Mouse (Mus musculus) urinary bladder, postnatal 25 days (tissue): ENCODE measurements around the gene Arhgef40.

ENCODE experiments used
- DNase-seq: peaks from one replicate; pipeline ENCODE4 v3.0.0; 2022; ENCODE audit warnings: low spot score

The Arhgef40 gene

GRCm38 (mm10) chr14:51984247-51985231, at the start of gene Arhgef40:
Arhgef40 (plus strand) TSS chr14:51984719.
- peak; percentile 71 for DNase-seq

GRCm38 (mm10) chr14:51939005-51939404, 45.5 kb upstream of the Arhgef40 start:
- DNase-seq: no peak

- no peak for DNase-seq
Measured at GRCm38 (mm10) chr14:51940944-51941560, 43.5 kb upstream of the Arhgef40 start.

- DNase-seq: no peak
Measured at GRCm38 (mm10) chr14:51941577-51941976, 42.9 kb upstream of the Arhgef40 start.

GRCm38 (mm10) chr14:51942236-51942635, 42.3 kb upstream of the Arhgef40 start:
- DNase-seq: no peak

GRCm38 (mm10) chr14:51943336-51943735, 41.2 kb upstream of the Arhgef40 start:
- DNase-seq: no peak

GRCm38 (mm10) chr14:51960316-51960715, 24.2 kb upstream of the Arhgef40 start:
- no peak for DNase-seq

GRCm38 (mm10) chr14:51967400-51967799, 17.1 kb upstream of the Arhgef40 start:
- no peak for DNase-seq

GRCm38 (mm10) chr14:51979252-51979651, 5.3 kb upstream of the Arhgef40 start:
- DNase-seq: no peak

GRCm38 (mm10) chr14:51983251-51983650, 1.3 kb upstream of the Arhgef40 start:
- DNase-seq: no peak

GRCm38 (mm10) chr14:51983855-51984246, 668 bp upstream of the Arhgef40 start:
- no peak for DNase-seq

- DNase-seq: peak; percentile 59
Measured at GRCm38 (mm10) chr14:51985301-51986152, 1.0 kb downstream of the Arhgef40 start.

GRCm38 (mm10) chr14:51986153-51986505, 1.6 kb downstream of the Arhgef40 start:
- DNase-seq: no peak

- DNase-seq: no peak
Measured at GRCm38 (mm10) chr14:51987177-51987576, 2.7 kb downstream of the Arhgef40 start.

- no peak for DNase-seq
Measured at GRCm38 (mm10) chr14:51988731-51989130, 4.2 kb downstream of the Arhgef40 start.

GRCm38 (mm10) chr14:51989461-51989970, 5.0 kb downstream of the Arhgef40 start:
- no peak for DNase-seq

- DNase-seq: no peak
Measured at GRCm38 (mm10) chr14:51994453-51994852, 9.9 kb downstream of the Arhgef40 start.

- DNase-seq: no peak
Measured at GRCm38 (mm10) chr14:51995219-51995871, 10.8 kb downstream of the Arhgef40 start.

GRCm38 (mm10) chr14:51996231-51996841, 11.8 kb downstream of the Arhgef40 start:
- no peak for DNase-seq

GRCm38 (mm10) chr14:51996866-51997265, 12.3 kb downstream of the Arhgef40 start:
- no peak for DNase-seq

- DNase-seq: no peak
Measured at GRCm38 (mm10) chr14:51997483-51997882, 13.0 kb downstream of the Arhgef40 start.
